Mouse (Mus musculus): ENCODE results near the gene Igdcc4. TPM values are rescaled to one million over a fixed set of nuclear protein-coding genes. Genes with fewer than 3 reads are reported as not detected.
"Not testable (repeated sequence)": the region's sequence is repeated elsewhere in the genome, so short reads cannot be mapped to it uniquely, and the experiment has no call there.

Igdcc4 gene
- 11.4 and 11.8 TPM in 2 replicates for polyA plus RNA-seq (2014; fragmentation: Nextera tagmentation; extraction: Ambion mirVana)

DNA sequence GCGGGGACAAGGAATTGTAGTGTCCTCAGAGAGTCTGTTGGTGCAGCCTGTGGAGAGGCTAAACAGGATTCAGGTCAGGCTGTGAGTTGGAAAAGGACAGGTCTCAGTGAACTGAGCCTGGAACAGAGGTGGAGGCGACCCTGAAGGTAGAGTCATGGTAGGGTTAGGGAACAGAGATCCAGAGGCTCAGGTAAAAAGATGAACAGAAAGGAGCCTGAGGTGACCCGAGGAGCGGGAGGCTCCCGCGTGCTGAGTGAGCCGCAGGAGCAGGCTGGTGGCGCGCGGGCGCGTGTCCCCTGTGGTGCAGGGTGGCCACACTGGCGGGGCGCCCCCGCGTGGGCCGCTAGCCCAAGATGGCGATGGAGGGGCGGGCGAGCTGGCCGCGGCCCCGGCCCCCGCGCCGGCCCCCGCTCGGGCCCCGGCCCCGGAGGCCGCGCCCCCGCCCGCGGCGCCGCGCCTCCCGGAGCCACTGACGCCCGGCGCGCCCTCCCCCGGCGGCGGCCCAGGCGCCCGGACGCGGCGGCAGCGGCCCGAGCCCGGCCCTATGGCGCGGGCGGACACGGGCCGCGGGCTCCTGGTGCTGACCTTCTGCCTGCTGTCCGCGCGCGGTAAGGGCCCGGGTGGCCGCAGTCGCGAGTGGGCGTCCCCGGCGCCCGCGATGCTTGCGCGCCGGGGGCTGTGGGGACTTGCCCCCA lies at the start of gene Igdcc4:
TSS of gene Igdcc4 (plus strand) at position 496 of the 695 bp plus-strand sequence.
- H3K9ac ChIP-seq (ENCODE audit: low read depth, low read length): peak within 1 kb of the TSS; percentile 72
- no peak for ATAC-seq (replicated peaks; ENCODE audit: insufficient number of reproducible peaks, low FRiP score, low TSS enrichment)
- WGBS (ENCODE audit: insufficient replicate concordance): 2% methylated on average over 38 of the region's 76 CpGs
- H3K27me3 ChIP-seq (ENCODE audit: control insufficient read depth, insufficient read depth, low read length): peaks cover 5% of the 10 kb centered on the region; the same call in 1 of the 2 replicates
- 0 out of 2 replicates have a peak, but pooled peaks cover 3% of the 10 kb centered on the region for H3K4me1 ChIP-seq (ENCODE audit: control insufficient read depth, insufficient read depth, low read length)
- no peak within 1 kb of the TSS for H3K27ac ChIP-seq (ENCODE audit: low read depth, low read length)
- peak within 1 kb of the TSS; percentile 76 for H3K4me3 ChIP-seq (ENCODE audit: low read depth, low read length)
- H3K4me2 ChIP-seq: peak within 1 kb of the TSS; percentile 86
- H3K9me3 ChIP-seq (replicated peaks; ENCODE audit: control insufficient read depth, low read length): 0 out of 2 replicates have a peak, but pooled peaks cover 3% of the 10 kb centered on the region
- no peaks in the 10 kb centered on the region for H3K36me3 ChIP-seq (ENCODE audit: control insufficient read depth, insufficient read depth, low read length)

DNA sequence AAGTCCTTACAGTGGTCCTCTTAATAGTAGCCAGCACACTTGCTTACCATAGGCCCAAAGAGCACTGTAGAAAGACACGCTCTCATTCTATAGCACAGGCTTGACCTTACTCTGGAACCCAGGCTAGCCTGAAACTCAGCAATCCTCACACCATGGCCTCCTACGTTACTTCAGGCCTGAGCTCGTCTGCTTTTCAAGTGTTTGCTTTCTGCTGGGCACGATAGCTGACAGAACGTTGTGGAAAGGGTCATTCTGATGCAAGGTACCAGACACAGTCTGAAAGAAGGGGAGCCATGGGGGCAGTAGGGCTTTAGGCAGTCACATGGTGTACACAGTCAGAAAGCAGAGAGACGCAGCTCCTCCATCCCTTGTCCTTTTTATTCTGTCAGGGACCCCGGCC lies 37.0 kb upstream of the Igdcc4 start:
- Histone ChIP-seq H3K4me2 (no peak overlapping the region), H3K27ac (ENCODE audit: low read depth, low read length) (no peak overlapping the region), H3K9ac (ENCODE audit: low read depth, low read length) (no peak overlapping the region), H3K27me3 (ENCODE audit: control insufficient read depth, insufficient read depth, low read length) (no peaks in the 10 kb centered on the region), H3K4me1 (ENCODE audit: control insufficient read depth, insufficient read depth, low read length) (no peaks in the 10 kb centered on the region), H3K36me3 (ENCODE audit: control insufficient read depth, insufficient read depth, low read length) (peaks cover 28% of the 10 kb centered on the region), H3K9me3 (replicated peaks; ENCODE audit: control insufficient read depth, low read length) (no peaks in the 10 kb centered on the region), H3K4me3 (ENCODE audit: low read depth, low read length) (no peak overlapping the region)
- no peak for ATAC-seq (replicated peaks; ENCODE audit: insufficient number of reproducible peaks, low FRiP score, low TSS enrichment)
- 89% methylated on average over 7 of the region's 7 CpGs for WGBS (ENCODE audit: insufficient replicate concordance)

DNA sequence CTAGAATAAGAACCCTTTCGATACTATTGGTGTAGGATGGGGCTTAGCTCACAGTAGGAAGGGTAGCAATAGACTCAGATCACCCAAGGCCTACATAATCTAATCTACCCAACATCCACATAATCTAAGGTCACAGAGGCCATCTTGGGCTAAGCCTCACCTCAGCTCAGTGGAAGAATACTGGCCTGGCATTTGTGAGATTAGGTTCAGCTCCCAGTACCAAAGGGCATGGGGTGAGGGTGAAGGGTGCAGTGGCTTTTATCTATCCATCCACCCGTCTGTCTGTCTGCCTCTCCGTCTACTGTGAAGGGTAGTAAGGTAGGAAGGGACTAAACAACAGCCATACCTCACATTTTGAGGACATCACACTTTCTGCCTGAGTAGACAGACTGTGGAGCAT lies 30.7 kb upstream of the Igdcc4 start:
- Histone ChIP-seq H3K27me3 (ENCODE audit: control insufficient read depth, insufficient read depth, low read length) (no peaks in the 10 kb centered on the region), H3K4me2 (no peak overlapping the region), H3K4me3 (ENCODE audit: low read depth, low read length) (no peak overlapping the region), H3K9ac (ENCODE audit: low read depth, low read length) (no peak overlapping the region), H3K4me1 (ENCODE audit: control insufficient read depth, insufficient read depth, low read length) (no peaks in the 10 kb centered on the region), H3K27ac (ENCODE audit: low read depth, low read length) (no peak overlapping the region), H3K36me3 (ENCODE audit: control insufficient read depth, insufficient read depth, low read length) (peaks cover 16% of the 10 kb centered on the region), H3K9me3 (replicated peaks; ENCODE audit: control insufficient read depth, low read length) (no peaks in the 10 kb centered on the region)
- WGBS (ENCODE audit: insufficient replicate concordance): 80% methylated on average over 3 of the region's 3 CpGs
- ATAC-seq (replicated peaks; ENCODE audit: insufficient number of reproducible peaks, low FRiP score, low TSS enrichment): no peak

DNA sequence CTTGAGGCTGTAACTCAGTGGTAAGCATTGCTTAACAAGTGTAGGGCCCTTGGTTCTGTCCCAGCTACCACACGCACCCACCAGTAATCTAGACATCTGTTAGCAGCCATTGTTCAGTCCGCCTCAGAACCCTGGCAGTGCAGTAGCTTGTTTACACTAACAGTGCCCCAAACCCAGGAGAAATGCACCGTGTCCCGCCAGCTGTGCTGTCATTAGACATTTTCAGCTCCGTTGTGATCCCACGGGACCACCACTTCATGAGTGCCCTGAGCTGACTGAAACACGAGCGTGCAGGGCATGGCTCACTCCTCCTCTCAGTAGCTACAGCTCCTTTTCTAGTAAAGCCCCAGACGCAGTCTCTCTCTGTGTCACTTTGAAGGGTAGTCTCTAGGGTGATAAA lies 27.7 kb upstream of the Igdcc4 start:
- no peak overlapping the region for H3K27ac ChIP-seq (ENCODE audit: low read depth, low read length)
- no peak overlapping the region for H3K9ac ChIP-seq (ENCODE audit: low read depth, low read length)
- 69% methylated on average over 9 of the region's 9 CpGs for WGBS (ENCODE audit: insufficient replicate concordance)
- no peak overlapping the region for H3K4me3 ChIP-seq (ENCODE audit: low read depth, low read length)
- H3K9me3 ChIP-seq (replicated peaks; ENCODE audit: control insufficient read depth, low read length): no peaks in the 10 kb centered on the region
- H3K4me2 ChIP-seq: no peak overlapping the region
- no peak for ATAC-seq (replicated peaks; ENCODE audit: insufficient number of reproducible peaks, low FRiP score, low TSS enrichment)
- no peaks in the 10 kb centered on the region for H3K27me3 ChIP-seq (ENCODE audit: control insufficient read depth, insufficient read depth, low read length)
- peaks cover 17% of the 10 kb centered on the region for H3K36me3 ChIP-seq (ENCODE audit: control insufficient read depth, insufficient read depth, low read length)
- no peaks in the 10 kb centered on the region for H3K4me1 ChIP-seq (ENCODE audit: control insufficient read depth, insufficient read depth, low read length)

DNA sequence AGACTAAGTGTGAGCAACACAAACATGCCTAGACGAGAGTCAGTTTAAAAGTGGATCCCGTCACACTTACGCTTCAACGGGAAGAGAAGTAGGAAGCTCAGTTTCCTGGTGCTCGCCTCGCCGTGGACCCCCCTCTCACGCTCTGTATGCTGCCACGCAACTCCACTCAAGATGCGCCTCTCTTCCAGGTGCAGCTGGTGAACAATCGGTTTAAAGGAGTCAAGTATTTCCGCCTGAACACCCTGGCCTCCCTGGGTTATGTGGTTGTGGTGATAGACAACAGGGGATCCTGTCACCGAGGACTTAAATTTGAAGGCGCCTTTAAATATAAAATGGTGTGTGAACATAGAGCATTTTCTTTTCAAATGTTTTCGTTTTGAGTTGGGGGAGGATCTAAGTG lies 27.0 kb upstream of the Igdcc4 start:
- ATAC-seq (replicated peaks; ENCODE audit: insufficient number of reproducible peaks, low FRiP score, low TSS enrichment): no peak
- no peaks in the 10 kb centered on the region for H3K9me3 ChIP-seq (replicated peaks; ENCODE audit: control insufficient read depth, low read length)
- 87% methylated on average over 15 of the region's 15 CpGs for WGBS (ENCODE audit: insufficient replicate concordance)
- H3K36me3 ChIP-seq (ENCODE audit: control insufficient read depth, insufficient read depth, low read length): peaks cover 17% of the 10 kb centered on the region
- H3K4me3 ChIP-seq (ENCODE audit: low read depth, low read length): no peak overlapping the region
- H3K27me3 ChIP-seq (ENCODE audit: control insufficient read depth, insufficient read depth, low read length): no peaks in the 10 kb centered on the region
- no peak overlapping the region for H3K27ac ChIP-seq (ENCODE audit: low read depth, low read length)
- no peak overlapping the region for H3K9ac ChIP-seq (ENCODE audit: low read depth, low read length)
- H3K4me1 ChIP-seq (ENCODE audit: control insufficient read depth, insufficient read depth, low read length): no peaks in the 10 kb centered on the region
- H3K4me2 ChIP-seq: no peak overlapping the region

DNA sequence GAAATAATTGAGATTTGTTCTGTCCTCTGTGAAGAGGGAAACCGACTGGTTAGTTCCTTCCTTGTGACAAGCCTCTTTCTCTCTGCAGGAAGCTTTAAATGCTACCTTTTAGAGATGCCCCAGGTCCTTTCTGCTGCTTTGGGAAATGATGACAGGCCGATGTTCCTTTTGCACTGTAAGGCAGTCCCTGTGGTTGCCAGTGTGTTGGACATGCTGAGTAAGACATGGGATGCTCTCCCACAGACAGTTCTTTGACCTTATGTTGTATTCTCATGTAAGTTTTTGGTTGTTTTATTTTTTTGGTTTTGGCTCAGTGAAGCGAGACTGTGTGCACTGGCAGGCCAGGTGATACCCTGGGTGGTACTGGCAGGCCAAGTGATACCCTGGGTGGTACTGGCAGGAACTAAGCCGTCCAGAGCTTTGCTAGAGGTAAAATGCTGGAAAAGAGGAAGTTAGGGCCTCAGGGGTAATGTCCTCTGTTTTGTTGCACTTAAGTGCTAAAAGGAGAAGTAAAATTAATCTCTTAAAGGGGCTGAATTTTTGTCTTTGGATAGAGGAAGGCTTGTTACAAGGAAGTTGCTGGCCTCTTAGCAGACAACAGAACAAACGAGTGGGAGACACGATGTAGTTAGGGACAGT lies 26.3 kb upstream of the Igdcc4 start:
- H3K27me3 ChIP-seq (ENCODE audit: control insufficient read depth, insufficient read depth, low read length): no peaks in the 10 kb centered on the region
- no peaks in the 10 kb centered on the region for H3K4me1 ChIP-seq (ENCODE audit: control insufficient read depth, insufficient read depth, low read length)
- peaks cover 14% of the 10 kb centered on the region for H3K36me3 ChIP-seq (ENCODE audit: control insufficient read depth, insufficient read depth, low read length)
- no peak for ATAC-seq (replicated peaks; ENCODE audit: insufficient number of reproducible peaks, low FRiP score, low TSS enrichment)
- 82% methylated on average over 6 of the region's 6 CpGs for WGBS (ENCODE audit: insufficient replicate concordance)
- H3K4me3 ChIP-seq (ENCODE audit: low read depth, low read length): no peak overlapping the region
- H3K9me3 ChIP-seq (replicated peaks; ENCODE audit: control insufficient read depth, low read length): no peaks in the 10 kb centered on the region
- H3K9ac ChIP-seq (ENCODE audit: low read depth, low read length): no peak overlapping the region
- H3K27ac ChIP-seq (ENCODE audit: low read depth, low read length): no peak overlapping the region
- H3K4me2 ChIP-seq: no peak overlapping the region

DNA sequence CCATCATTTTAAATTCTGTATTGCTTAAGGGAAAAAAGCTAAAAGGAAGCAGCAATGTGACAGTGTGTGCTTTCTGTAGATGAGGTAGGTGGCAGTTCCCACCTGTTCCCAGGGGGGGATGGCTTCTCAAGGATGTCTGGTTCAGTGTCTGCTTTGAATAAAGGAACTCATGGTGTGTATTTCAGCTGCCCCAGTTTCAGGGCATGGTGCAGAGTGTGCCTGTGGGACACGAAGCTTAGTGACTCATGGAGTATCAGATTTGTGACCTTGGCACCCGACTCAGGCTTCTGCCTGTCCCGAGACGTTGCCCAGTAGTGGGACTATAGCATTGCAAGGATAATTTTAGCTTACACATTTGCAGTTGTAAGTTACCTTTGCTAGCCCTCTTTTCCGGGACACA lies 23.8 kb upstream of the Igdcc4 start:
- Histone ChIP-seq H3K27ac (ENCODE audit: low read depth, low read length) (no peak overlapping the region), H3K9ac (ENCODE audit: low read depth, low read length) (no peak overlapping the region), H3K4me1 (ENCODE audit: control insufficient read depth, insufficient read depth, low read length) (no peaks in the 10 kb centered on the region), H3K4me3 (ENCODE audit: low read depth, low read length) (no peak overlapping the region), H3K4me2 (no peak overlapping the region), H3K27me3 (ENCODE audit: control insufficient read depth, insufficient read depth, low read length) (no peaks in the 10 kb centered on the region), H3K9me3 (replicated peaks; ENCODE audit: control insufficient read depth, low read length) (no peaks in the 10 kb centered on the region), H3K36me3 (ENCODE audit: control insufficient read depth, insufficient read depth, low read length) (peaks cover 10% of the 10 kb centered on the region)
- WGBS (ENCODE audit: insufficient replicate concordance): 78% methylated on average over 5 of the region's 5 CpGs
- no peak for ATAC-seq (replicated peaks; ENCODE audit: insufficient number of reproducible peaks, low FRiP score, low TSS enrichment)

DNA sequence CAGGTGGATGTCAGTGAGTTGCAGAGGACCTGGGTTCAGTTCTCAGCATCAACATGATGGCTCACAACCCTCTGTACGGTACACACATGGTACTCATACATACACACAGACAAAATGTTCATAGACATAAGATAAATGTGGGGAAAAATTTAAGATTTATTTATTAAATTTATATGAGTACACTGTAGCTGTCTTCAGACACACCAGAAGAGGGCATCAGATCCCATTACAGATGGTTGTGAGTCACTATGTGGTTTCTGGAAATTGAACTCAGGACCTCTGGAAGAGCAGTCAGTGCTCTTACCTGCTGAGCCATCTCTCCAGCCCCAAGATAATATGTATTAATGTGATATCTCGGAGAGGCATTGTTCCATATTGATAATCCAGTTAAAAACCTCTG lies 21.1 kb upstream of the Igdcc4 start:
- H3K4me2 ChIP-seq; H3K9me3 ChIP-seq (replicated peaks; ENCODE audit: control insufficient read depth, low read length); H3K27me3 ChIP-seq (ENCODE audit: control insufficient read depth, insufficient read depth, low read length); H3K4me3 ChIP-seq (ENCODE audit: low read depth, low read length); H3K27ac ChIP-seq (ENCODE audit: low read depth, low read length); H3K9ac ChIP-seq (ENCODE audit: low read depth, low read length); ATAC-seq (replicated peaks; ENCODE audit: insufficient number of reproducible peaks, low FRiP score, low TSS enrichment); H3K4me1 ChIP-seq (ENCODE audit: control insufficient read depth, insufficient read depth, low read length): not testable (repeated sequence)
- H3K36me3 ChIP-seq (ENCODE audit: control insufficient read depth, insufficient read depth, low read length): peaks cover 13% of the 10 kb centered on the region
- 92% methylated on average over 2 of the region's 2 CpGs for WGBS (ENCODE audit: insufficient replicate concordance)
